Mouse (Mus musculus) neural tube, postnatal 0 days (tissue): Measurements from ENCODE around the gene Magea4. TPM values are rescaled to one million over a fixed set of nuclear protein-coding genes. Genes with fewer than 3 reads are reported as not detected.

ENCODE experiments used
- microRNA counts: library from miRNA; unstranded; fragments of <30 nt; microRNA quantifications from one replicate; lab custom pipeline; 2015
- microRNA-seq: library from miRNA; unstranded; fragments of <30 nt; microRNA quantifications from one replicate; pipeline ENCODE4, GENCODE M21; 2016
- polyA plus RNA-seq: library from polyadenylated mRNA; unstranded; fragments of >200 nt; fragmentation: Nextera tagmentation; extraction: Ambion mirVana; gene quantifications from 2 replicates; pipeline ENCODE4 v1.2.1, GENCODE M21; 2015

Gene Magea4
- polyA plus RNA-seq = not detected in 2 replicates

DNA sequence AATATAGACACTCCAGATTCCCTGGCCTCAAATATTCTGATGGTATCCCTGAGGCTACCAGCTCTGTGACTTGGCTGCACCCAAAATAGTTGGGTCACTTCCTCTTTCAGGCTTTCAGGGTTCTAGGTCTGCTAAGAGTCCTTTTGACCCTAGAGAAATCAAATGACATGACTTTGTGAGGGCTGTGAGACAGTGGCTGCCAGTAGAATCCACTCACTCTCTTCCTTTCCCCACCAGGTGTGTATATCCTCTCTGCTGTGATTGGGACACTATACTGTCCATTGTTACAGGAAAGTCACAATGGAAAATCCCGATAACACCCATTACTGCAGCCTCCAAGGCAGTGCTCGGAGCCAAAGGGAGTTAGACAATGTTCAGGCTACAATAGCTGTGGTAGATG lies at the start of gene Magea4:
Gene Magea4 (plus strand): TSS at position 301 of the 400 bp plus-strand sequence.

MicroRNAs encoded within 50 kb of the gene (microRNA counts, 519-probe panel; counts per million panel counts)
- microRNA mmu-miR-224 (lab: Ali Mortazavi, UCI) (40.5 counts per million), microRNA mmu-miR-452 (lab: Ali Mortazavi, UCI) (40.5 counts per million)

Small RNA genes lying within 50 kb of the gene (microRNA-seq; reads per million reads assigned to microRNA genes)
- 45.6 reads per million, percentile 35 among the genes with 10 or more reads in this experiment for gene Mir224
- 9.6 reads per million, percentile 20 among the genes with 10 or more reads in this experiment for gene Mir452

Other genes with a start within 250 kb of the Magea4 start
- not detected in 2 replicates for gene Fate1, start 249.0 kb upstream of the Magea4 start, polyA plus RNA-seq
- gene Cnga2, start 230.2 kb upstream of the Magea4 start, polyA plus RNA-seq = 0.13 and 0.25 TPM in 2 replicates
- 0.50 and 0.95 TPM in 2 replicates for gene Gabre, start 52.8 kb downstream of the Magea4 start, polyA plus RNA-seq
- not detected in 2 replicates for gene Magea10, start 164.8 kb downstream of the Magea4 start, polyA plus RNA-seq